Mouse (Mus musculus): ENCODE data around the gene Tmem79. TPM values are rescaled to one million over a fixed set of nuclear protein-coding genes. Genes with fewer than 3 reads are reported as not detected.

Gene Tmem79
- polyA plus RNA-seq, 1 experiment from 2014 or later, result 3.3 TPM

DNA sequence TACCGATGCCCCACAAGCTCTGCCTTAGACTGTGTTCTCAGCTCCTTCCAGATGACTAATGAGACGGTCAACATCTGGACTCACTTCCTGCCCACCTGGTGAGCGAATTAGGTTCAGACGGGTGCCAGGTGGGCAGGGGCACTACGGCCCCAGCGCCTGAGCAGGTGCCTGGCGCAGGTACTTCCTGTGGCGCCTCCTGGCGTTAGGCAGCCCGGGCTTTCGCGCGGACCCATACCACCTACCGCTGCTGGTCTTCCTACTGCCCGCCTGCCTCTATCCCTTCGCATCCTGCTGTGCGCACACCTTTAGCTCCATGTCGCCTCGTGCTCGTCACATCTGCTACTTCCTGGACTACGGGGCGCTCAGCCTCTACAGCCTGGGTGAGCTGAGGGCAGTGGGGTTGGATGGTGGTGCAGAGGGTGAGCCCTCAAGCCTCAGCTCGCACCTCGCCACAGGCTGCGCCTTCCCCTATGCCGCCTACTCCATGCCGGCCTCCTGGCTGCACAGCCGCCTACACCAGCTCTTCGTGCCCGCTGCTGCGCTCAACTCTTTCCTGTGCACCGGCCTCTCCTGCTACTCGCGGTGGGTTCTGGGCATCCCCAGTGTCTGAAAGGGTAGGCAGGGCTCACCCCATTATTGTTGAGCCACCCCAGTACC is 29.9 kb upstream of the Tmem79 start:
- H3K4me1 ChIP-seq, result peaks cover 4% of the 10 kb centered on the region; the same call in 1 of the 2 replicates
- no peak for ATAC-seq (ENCODE audit: low FRiP score)
- peak overlapping the region; percentile 44 for H3K4me2 ChIP-seq
- WGBS, result 34% methylated on average over 34 of the region's 34 CpGs
- H3K27me3 ChIP-seq, result peaks cover 23% of the 10 kb centered on the region
- no peak overlapping the region for H3K4me3 ChIP-seq (replicated peaks)
- H3K9ac ChIP-seq, result peak overlapping the region; percentile 9; the same call in 1 of the 2 replicates
- H3K9me3 ChIP-seq, result peaks cover 10% of the 10 kb centered on the region
- peaks cover 19% of the 10 kb centered on the region for H3K36me3 ChIP-seq (replicated peaks)
- no peak overlapping the region for H3K27ac ChIP-seq

GRCm38 (mm10) chr3:88364337-88364736 is 28.4 kb upstream of the Tmem79 start, which contains the start of gene Paqr6:
Paqr6 (plus strand) TSS chr3:88364584.
- WGBS, result 2% methylated on average over 16 of the region's 16 CpGs
- Histone ChIP-seq H3K4me2 (0 out of 2 replicates have a peak within 1 kb of the TSS, but pooled peaks have one; percentile 11), H3K4me3 (replicated peaks) (no peak within 1 kb of the TSS), H3K27ac (no peak within 1 kb of the TSS), H3K27me3 (peaks cover 23% of the 10 kb centered on the region), H3K9ac (no peak within 1 kb of the TSS), H3K4me1 (peaks cover 10% of the 10 kb centered on the region; the same call in 1 of the 2 replicates), H3K36me3 (replicated peaks) (peaks cover 34% of the 10 kb centered on the region), H3K9me3 (no peaks in the 10 kb centered on the region)
- ATAC-seq (ENCODE audit: low FRiP score), result no peak

DNA sequence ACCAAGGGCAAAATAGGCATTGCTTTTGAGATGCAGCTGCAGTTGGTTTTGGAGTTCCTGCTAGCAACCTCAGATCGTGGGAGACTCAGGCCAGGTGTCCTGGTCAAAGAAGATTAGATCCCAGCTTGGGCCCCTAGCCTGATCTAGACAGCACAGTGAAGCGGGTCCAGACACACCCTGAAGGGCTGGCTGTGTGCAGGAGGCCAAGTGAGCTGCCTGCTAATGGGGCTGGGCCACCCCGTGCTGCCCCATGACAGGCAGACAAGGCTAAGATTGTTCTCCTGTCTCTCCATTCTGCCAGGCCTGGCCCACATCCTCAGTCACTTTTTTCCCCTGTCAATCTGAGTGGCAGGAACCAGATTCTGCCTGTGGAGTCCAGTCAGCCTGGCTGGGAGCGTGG is 27.8 kb upstream of the Tmem79 start:
- Histone ChIP-seq H3K4me1 (peaks cover 10% of the 10 kb centered on the region; the same call in 1 of the 2 replicates), H3K9ac (no peak overlapping the region), H3K27me3 (peaks cover 23% of the 10 kb centered on the region), H3K4me2 (no peak overlapping the region), H3K36me3 (replicated peaks) (peaks cover 40% of the 10 kb centered on the region), H3K27ac (no peak overlapping the region), H3K4me3 (replicated peaks) (no peak overlapping the region), H3K9me3 (no peaks in the 10 kb centered on the region)
- 53% methylated on average over 4 of the region's 4 CpGs for WGBS
- ATAC-seq (ENCODE audit: low FRiP score), result no peak

- Histone ChIP-seq H3K9me3 (no peaks in the 10 kb centered on the region), H3K27me3 (peaks cover 23% of the 10 kb centered on the region), H3K27ac (no peak overlapping the region), H3K4me1 (peaks cover 10% of the 10 kb centered on the region; the same call in 1 of the 2 replicates), H3K4me3 (replicated peaks) (no peak overlapping the region), H3K9ac (no peak overlapping the region), H3K4me2 (no peak overlapping the region), H3K36me3 (replicated peaks) (peaks cover 58% of the 10 kb centered on the region)
- no peak for ATAC-seq (ENCODE audit: low FRiP score)
- 93% methylated on average over 2 of the region's 2 CpGs for WGBS
Measured at GRCm38 (mm10) chr3:88361612-88362313, 25.8 kb upstream of the Tmem79 start.

GRCm38 (mm10) chr3:88361096-88361495 is 25.1 kb upstream of the Tmem79 start:
- ATAC-seq (ENCODE audit: low FRiP score), result no peak
- 83% methylated on average over 6 of the region's 6 CpGs for WGBS
- Histone ChIP-seq H3K4me1 (peaks cover 9% of the 10 kb centered on the region; the same call in 1 of the 2 replicates), H3K4me2 (no peak overlapping the region), H3K9me3 (no peaks in the 10 kb centered on the region), H3K4me3 (replicated peaks) (no peak overlapping the region), H3K27ac (no peak overlapping the region), H3K9ac (no peak overlapping the region), H3K27me3 (peaks cover 20% of the 10 kb centered on the region), H3K36me3 (replicated peaks) (peaks cover 65% of the 10 kb centered on the region)

DNA sequence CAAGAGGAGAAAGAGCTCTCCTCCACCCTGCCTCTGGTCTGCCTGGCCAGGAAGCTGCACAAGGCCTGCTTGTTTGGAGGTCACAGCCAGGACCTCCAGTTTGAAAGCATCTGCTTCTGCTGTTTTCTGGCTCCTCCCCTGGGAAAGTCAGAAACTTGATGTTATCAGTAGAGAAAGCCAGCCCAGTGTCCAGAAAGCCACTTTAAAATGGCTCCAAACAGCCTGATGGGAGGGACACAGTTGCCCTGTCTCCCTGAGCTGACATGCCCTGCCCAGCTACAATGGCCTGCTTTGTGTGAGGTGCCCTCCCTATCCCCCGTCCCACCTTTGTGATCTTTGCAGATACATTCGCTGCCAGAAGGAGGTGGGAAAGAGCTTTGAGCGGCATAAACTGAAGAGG is 24.0 kb upstream of the Tmem79 start:
- no peak overlapping the region for H3K4me2 ChIP-seq

GRCm38 (mm10) chr3:88359584-88359983 is 23.6 kb upstream of the Tmem79 start:
- H3K4me2 ChIP-seq, result no peak overlapping the region
- peaks cover 5% of the 10 kb centered on the region; the same call in 1 of the 2 replicates for H3K27me3 ChIP-seq
- no peak overlapping the region for H3K27ac ChIP-seq
- H3K9me3 ChIP-seq, result no peaks in the 10 kb centered on the region
- peaks cover 5% of the 10 kb centered on the region; the same call in 1 of the 2 replicates for H3K4me1 ChIP-seq
- ATAC-seq (ENCODE audit: low FRiP score), result no peak
- no peak overlapping the region for H3K9ac ChIP-seq
- 76% methylated on average over 5 of the region's 5 CpGs for WGBS
- peaks cover 80% of the 10 kb centered on the region for H3K36me3 ChIP-seq (replicated peaks)
- H3K4me3 ChIP-seq (replicated peaks), result no peak overlapping the region

More for the DNA sequence above, 24.0 kb upstream of the Tmem79 start:
- H3K4me1 ChIP-seq, result peaks cover 5% of the 10 kb centered on the region; the same call in 1 of the 2 replicates
- H3K9me3 ChIP-seq, result no peaks in the 10 kb centered on the region
- ATAC-seq (ENCODE audit: low FRiP score), result no peak
- H3K36me3 ChIP-seq (replicated peaks), result peaks cover 76% of the 10 kb centered on the region
- no peak overlapping the region for H3K9ac ChIP-seq
- WGBS, result 71% methylated on average over 3 of the region's 3 CpGs
- no peak overlapping the region for H3K27ac ChIP-seq
- peaks cover 9% of the 10 kb centered on the region for H3K27me3 ChIP-seq
- H3K4me3 ChIP-seq (replicated peaks), result no peak overlapping the region

GRCm38 (mm10) chr3:88354396-88355165 is 18.6 kb upstream of the Tmem79 start:
- Histone ChIP-seq H3K4me3 (replicated peaks) (no peak overlapping the region), H3K36me3 (replicated peaks) (peaks cover 97% of the 10 kb centered on the region), H3K4me1 (0 out of 2 replicates have a peak, but pooled peaks cover under 1% of the 10 kb centered on the region), H3K27ac (no peak overlapping the region), H3K9me3 (no peaks in the 10 kb centered on the region), H3K27me3 (no peaks in the 10 kb centered on the region), H3K9ac (no peak overlapping the region), H3K4me2 (no peak overlapping the region)
- ATAC-seq (ENCODE audit: low FRiP score), result no peak
- 95% methylated on average over 8 of the region's 8 CpGs for WGBS

DNA sequence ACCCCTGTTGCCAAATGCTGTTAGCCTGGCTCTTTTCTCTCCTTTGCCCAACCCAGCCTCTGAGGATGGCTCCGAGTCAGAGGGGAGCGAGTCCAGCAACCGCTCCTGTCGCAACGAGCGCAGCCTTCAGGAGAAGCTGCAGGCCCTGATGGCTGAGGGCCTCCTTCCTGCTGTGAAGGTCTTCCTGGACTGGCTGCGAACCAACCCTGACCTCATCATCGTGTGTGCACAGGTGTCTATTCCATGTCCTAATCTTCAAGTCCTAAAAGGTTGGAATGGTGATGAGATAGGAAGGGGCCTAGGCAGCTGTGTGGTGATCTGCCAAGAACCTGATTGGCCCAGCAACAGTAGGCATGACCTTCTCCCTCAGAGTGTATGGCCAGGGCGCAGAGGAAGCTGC is 17.0 kb upstream of the Tmem79 start:
- H3K9ac ChIP-seq, result no peak overlapping the region
- H3K4me2 ChIP-seq, result no peak overlapping the region
- no peaks in the 10 kb centered on the region for H3K4me1 ChIP-seq
- no peak overlapping the region for H3K4me3 ChIP-seq (replicated peaks)
- no peak for ATAC-seq (ENCODE audit: low FRiP score)
- H3K27ac ChIP-seq, result no peak overlapping the region
- no peaks in the 10 kb centered on the region for H3K9me3 ChIP-seq
- H3K27me3 ChIP-seq, result no peaks in the 10 kb centered on the region
- WGBS, result 94% methylated on average over 9 of the region's 9 CpGs
- peaks cover 97% of the 10 kb centered on the region for H3K36me3 ChIP-seq (replicated peaks)

- H3K27ac ChIP-seq, result no peak overlapping the region
- peaks cover 97% of the 10 kb centered on the region for H3K36me3 ChIP-seq (replicated peaks)
- no peak overlapping the region for H3K9ac ChIP-seq
- WGBS, result 97% methylated on average over 13 of the region's 13 CpGs
- no peak for ATAC-seq (ENCODE audit: low FRiP score)
- H3K4me2 ChIP-seq, result no peak overlapping the region
- H3K4me1 ChIP-seq, result no peaks in the 10 kb centered on the region
- no peaks in the 10 kb centered on the region for H3K9me3 ChIP-seq
- no peaks in the 10 kb centered on the region for H3K27me3 ChIP-seq
- H3K4me3 ChIP-seq (replicated peaks), result no peak overlapping the region
Measured at GRCm38 (mm10) chr3:88350732-88351131, 14.8 kb upstream of the Tmem79 start.

- WGBS, result 92% methylated on average over 3 of the region's 3 CpGs
- Histone ChIP-seq H3K9ac (no peak overlapping the region), H3K27me3 (no peaks in the 10 kb centered on the region), H3K4me2 (no peak overlapping the region), H3K4me1 (peaks cover 27% of the 10 kb centered on the region), H3K27ac (no peak overlapping the region), H3K9me3 (no peaks in the 10 kb centered on the region), H3K4me3 (replicated peaks) (no peak overlapping the region), H3K36me3 (replicated peaks) (peaks cover 29% of the 10 kb centered on the region)
- ATAC-seq (ENCODE audit: low FRiP score), result no peak
Measured at GRCm38 (mm10) chr3:88339006-88339405, 3.1 kb upstream of the Tmem79 start.

DNA sequence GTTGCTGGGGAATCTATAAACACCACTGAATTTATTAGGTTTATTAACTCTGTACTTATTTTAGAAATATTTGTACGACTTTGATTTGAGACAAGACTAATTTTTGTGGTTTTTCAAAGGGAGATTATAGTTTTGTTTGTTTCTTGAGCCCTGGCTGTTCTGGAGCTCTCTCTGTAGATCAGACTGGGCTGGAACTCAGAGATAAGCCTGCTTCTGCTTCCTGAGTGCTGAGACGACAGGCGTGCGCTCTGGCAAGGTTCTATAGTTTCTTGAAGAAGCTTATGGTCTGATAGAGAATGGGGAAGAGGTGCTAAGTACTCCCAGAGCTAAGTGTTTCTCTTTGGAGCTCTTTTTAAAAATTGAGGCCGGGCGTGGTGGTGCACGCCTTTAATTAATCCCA is 2.4 kb upstream of the Tmem79 start:
- Histone ChIP-seq H3K36me3 (replicated peaks) (peaks cover 22% of the 10 kb centered on the region), H3K27me3 (no peaks in the 10 kb centered on the region), H3K27ac (no peak overlapping the region), H3K4me1 (peaks cover 27% of the 10 kb centered on the region), H3K4me3 (replicated peaks) (no peak overlapping the region), H3K9me3 (no peaks in the 10 kb centered on the region), H3K9ac (no peak overlapping the region), H3K4me2 (no peak overlapping the region)
- ATAC-seq (ENCODE audit: low FRiP score), result no peak
- WGBS, result 95% methylated on average over 7 of the region's 7 CpGs
